Mouse (Mus musculus): ENCODE measurements around the gene Ppp1cc. TPM values are rescaled to one million over a fixed set of nuclear protein-coding genes. Genes with fewer than 3 reads are reported as not detected.
"Not testable (repeated sequence)": the region's sequence is repeated elsewhere in the genome, so short reads cannot be mapped to it uniquely, and the experiment has no call there.

Ppp1cc gene
- polyA plus RNA-seq, 1 experiment from 2014 or later, result 248 TPM

- 0 out of 2 replicates have a peak overlapping the region, but pooled peaks have one; percentile 6 for H3K27ac ChIP-seq (ENCODE audit: low read length)
- 86% methylated on average over 14 of the region's 14 CpGs for WGBS
- H3K9me3 ChIP-seq (replicated peaks; ENCODE audit: control insufficient read depth, low read length), result no peaks in the 10 kb centered on the region
- no peak overlapping the region for H3K4me3 ChIP-seq (ENCODE audit: low read length)
- ATAC-seq (replicated peaks; ENCODE audit: extremely low read depth, insufficient read depth, low FRiP score), result no peak
- H3K36me3 ChIP-seq (ENCODE audit: control insufficient read depth, insufficient read depth), result no peaks in the 10 kb centered on the region
- H3K4me1 ChIP-seq (ENCODE audit: control insufficient read depth, insufficient read depth, low read length), result peaks cover 32% of the 10 kb centered on the region
- H3K4me2 ChIP-seq (ENCODE audit: low read depth, low read length), result no peak overlapping the region
- H3K27me3 ChIP-seq (ENCODE audit: control insufficient read depth, insufficient read depth, low read length), result no peaks in the 10 kb centered on the region
- H3K9ac ChIP-seq (ENCODE audit: low read length), result no peak overlapping the region
Observed at GRCm38 (mm10) chr5:122134395-122135289, 23.4 kb upstream of the Ppp1cc start.

- Histone ChIP-seq H3K4me1 (ENCODE audit: control insufficient read depth, insufficient read depth, low read length) (peaks cover 32% of the 10 kb centered on the region), H3K4me3 (ENCODE audit: low read length) (no peak overlapping the region), H3K9ac (ENCODE audit: low read length) (no peak overlapping the region), H3K4me2 (ENCODE audit: low read depth, low read length) (no peak overlapping the region), H3K36me3 (ENCODE audit: control insufficient read depth, insufficient read depth) (no peaks in the 10 kb centered on the region), H3K27me3 (ENCODE audit: control insufficient read depth, insufficient read depth, low read length) (no peaks in the 10 kb centered on the region), H3K9me3 (replicated peaks; ENCODE audit: control insufficient read depth, low read length) (no peaks in the 10 kb centered on the region), H3K27ac (ENCODE audit: low read length) (peak overlapping the region; percentile 89)
- ATAC-seq (replicated peaks; ENCODE audit: extremely low read depth, insufficient read depth, low FRiP score), result no peak
- WGBS, result 61% methylated on average over 3 of the region's 3 CpGs
Observed at GRCm38 (mm10) chr5:122135290-122135882, 22.7 kb upstream of the Ppp1cc start.

- H3K4me2 ChIP-seq (ENCODE audit: low read depth, low read length), result peak overlapping the region; percentile 23
- H3K4me3 ChIP-seq (ENCODE audit: low read length), result no peak overlapping the region
- H3K9me3 ChIP-seq (replicated peaks; ENCODE audit: control insufficient read depth, low read length), result no peaks in the 10 kb centered on the region
- no peaks in the 10 kb centered on the region for H3K36me3 ChIP-seq (ENCODE audit: control insufficient read depth, insufficient read depth)
- ATAC-seq (replicated peaks; ENCODE audit: extremely low read depth, insufficient read depth, low FRiP score), result peak; percentile 81
- peak overlapping the region; percentile 58 for H3K9ac ChIP-seq (ENCODE audit: low read length)
- H3K27me3 ChIP-seq (ENCODE audit: control insufficient read depth, insufficient read depth, low read length), result no peaks in the 10 kb centered on the region
- H3K4me1 ChIP-seq (ENCODE audit: control insufficient read depth, insufficient read depth, low read length), result peaks cover 30% of the 10 kb centered on the region
- 28% methylated on average over 14 of the region's 14 CpGs for WGBS
- H3K27ac ChIP-seq (ENCODE audit: low read length), result peak overlapping the region; percentile 89
Observed at GRCm38 (mm10) chr5:122136508-122137408, 21.3 kb upstream of the Ppp1cc start.

GRCm38 (mm10) chr5:122138856-122139255, 19.2 kb upstream of the Ppp1cc start:
- ATAC-seq (replicated peaks; ENCODE audit: extremely low read depth, insufficient read depth, low FRiP score), result no peak
- Histone ChIP-seq H3K36me3 (ENCODE audit: control insufficient read depth, insufficient read depth) (no peaks in the 10 kb centered on the region), H3K4me2 (ENCODE audit: low read depth, low read length) (no peak overlapping the region), H3K27ac (ENCODE audit: low read length) (no peak overlapping the region), H3K4me1 (ENCODE audit: control insufficient read depth, insufficient read depth, low read length) (peaks cover 34% of the 10 kb centered on the region), H3K4me3 (ENCODE audit: low read length) (no peak overlapping the region), H3K27me3 (ENCODE audit: control insufficient read depth, insufficient read depth, low read length) (no peaks in the 10 kb centered on the region), H3K9ac (ENCODE audit: low read length) (no peak overlapping the region), H3K9me3 (replicated peaks; ENCODE audit: control insufficient read depth, low read length) (no peaks in the 10 kb centered on the region)
- WGBS, result 83% methylated on average over 15 of the region's 15 CpGs

- H3K4me3 ChIP-seq (ENCODE audit: low read length); H3K27me3 ChIP-seq (ENCODE audit: control insufficient read depth, insufficient read depth, low read length); H3K9ac ChIP-seq (ENCODE audit: low read length); ATAC-seq (replicated peaks; ENCODE audit: extremely low read depth, insufficient read depth, low FRiP score); H3K9me3 ChIP-seq (replicated peaks; ENCODE audit: control insufficient read depth, low read length); H3K27ac ChIP-seq (ENCODE audit: low read length); H3K36me3 ChIP-seq (ENCODE audit: control insufficient read depth, insufficient read depth); H3K4me2 ChIP-seq (ENCODE audit: low read depth, low read length): not testable (repeated sequence)
- WGBS, result 72% methylated on average over 2 of the region's 2 CpGs
- H3K4me1 ChIP-seq (ENCODE audit: control insufficient read depth, insufficient read depth, low read length), result peaks cover 35% of the 10 kb centered on the region
Observed at GRCm38 (mm10) chr5:122139771-122140170, 18.3 kb upstream of the Ppp1cc start.

- ATAC-seq (replicated peaks; ENCODE audit: extremely low read depth, insufficient read depth, low FRiP score), result no peak
- no peaks in the 10 kb centered on the region for H3K27me3 ChIP-seq (ENCODE audit: control insufficient read depth, insufficient read depth, low read length)
- 95% methylated on average over 3 of the region's 3 CpGs for WGBS
Observed at GRCm38 (mm10) chr5:122140723-122141122, 17.4 kb upstream of the Ppp1cc start, which contains the start of gene Ccdc63. Ccdc63 (minus strand) TSS chr5:122140823.

GRCm38 (mm10) chr5:122142230-122142992, 15.7 kb upstream of the Ppp1cc start:
- H3K4me2 ChIP-seq (ENCODE audit: low read depth, low read length), result no peak overlapping the region
- no peaks in the 10 kb centered on the region for H3K9me3 ChIP-seq (replicated peaks; ENCODE audit: control insufficient read depth, low read length)
- no peak overlapping the region for H3K9ac ChIP-seq (ENCODE audit: low read length)
- H3K36me3 ChIP-seq (ENCODE audit: control insufficient read depth, insufficient read depth), result no peaks in the 10 kb centered on the region
- no peaks in the 10 kb centered on the region for H3K27me3 ChIP-seq (ENCODE audit: control insufficient read depth, insufficient read depth, low read length)
- 0 out of 2 replicates have a peak overlapping the region, but pooled peaks have one; percentile 10 for H3K27ac ChIP-seq (ENCODE audit: low read length)
- H3K4me3 ChIP-seq (ENCODE audit: low read length), result no peak overlapping the region
- ATAC-seq (replicated peaks; ENCODE audit: extremely low read depth, insufficient read depth, low FRiP score), result no peak
- WGBS, result 55% methylated on average over 7 of the region's 8 CpGs
- peaks cover 16% of the 10 kb centered on the region for H3K4me1 ChIP-seq (ENCODE audit: control insufficient read depth, insufficient read depth, low read length)

More at GRCm38 (mm10) chr5:122140723-122141122, 17.4 kb upstream of the Ppp1cc start, which contains the start of gene Ccdc63:
- Histone ChIP-seq H3K9me3 (replicated peaks; ENCODE audit: control insufficient read depth, low read length) (no peaks in the 10 kb centered on the region), H3K36me3 (ENCODE audit: control insufficient read depth, insufficient read depth) (no peaks in the 10 kb centered on the region), H3K4me3 (ENCODE audit: low read length) (no peak within 1 kb of the TSS), H3K4me2 (ENCODE audit: low read depth, low read length) (no peak within 1 kb of the TSS), H3K4me1 (ENCODE audit: control insufficient read depth, insufficient read depth, low read length) (peaks cover 28% of the 10 kb centered on the region), H3K27ac (ENCODE audit: low read length) (no peak within 1 kb of the TSS), H3K9ac (ENCODE audit: low read length) (no peak within 1 kb of the TSS)

GRCm38 (mm10) chr5:122143543-122143942, 14.5 kb upstream of the Ppp1cc start:
- H3K36me3 ChIP-seq (ENCODE audit: control insufficient read depth, insufficient read depth), result no peaks in the 10 kb centered on the region
- H3K9ac ChIP-seq (ENCODE audit: low read length), result peak overlapping the region; percentile 49; the same call in 1 of the 2 replicates
- H3K4me2 ChIP-seq (ENCODE audit: low read depth, low read length), result peak overlapping the region; percentile 8
- no peaks in the 10 kb centered on the region for H3K9me3 ChIP-seq (replicated peaks; ENCODE audit: control insufficient read depth, low read length)
- peak; percentile 49; the same call in 1 of the 2 replicates for ATAC-seq (replicated peaks; ENCODE audit: extremely low read depth, insufficient read depth, low FRiP score)
- WGBS, result 36% methylated on average over 15 of the region's 15 CpGs
- no peaks in the 10 kb centered on the region for H3K27me3 ChIP-seq (ENCODE audit: control insufficient read depth, insufficient read depth, low read length)
- peak overlapping the region; percentile 71 for H3K27ac ChIP-seq (ENCODE audit: low read length)
- H3K4me3 ChIP-seq (ENCODE audit: low read length), result no peak overlapping the region
- H3K4me1 ChIP-seq (ENCODE audit: control insufficient read depth, insufficient read depth, low read length), result peaks cover 14% of the 10 kb centered on the region
